Mouse (Mus musculus) macrophage (primary cell): ENCODE measurements at regions not wholly inside any gene's neighbourhood (a gene's known extent, or its start where the extent isn't known, plus 50 kb on each side); places are given as distances from the start of the nearest gene placed in this dataset.
A peak's percentile ranks its signal among the peaks of the same experiment; 100 is the strongest.

Experiments
- H3K27ac ChIP-seq: fragments of 350-480 bp; formaldehyde crosslinking; 2 replicates; pipeline ENCODE4 v1.9.0; 2021
- H3K36me3 ChIP-seq: fragments of 350-480 bp; formaldehyde crosslinking; 2 replicates; pipeline ENCODE4 v1.9.0; 2021; ENCODE audit errors: inconsistent target
- H3K4me3 ChIP-seq: fragments of 350-480 bp; formaldehyde crosslinking; 2 replicates; pipeline ENCODE4 v1.9.0; 2021; ENCODE audit errors: inconsistent target
- H3K79me2 ChIP-seq: fragments of 350-480 bp; formaldehyde crosslinking; 2 replicates; pipeline ENCODE4 v1.9.0; 2021; ENCODE audit errors: inconsistent target
- WGBS: methylation state at CpG from one replicate; pipeline ENCODE4 v1.1.7; 2026; ENCODE audit warnings: inconsistent platforms; ENCODE audit not compliant: missing documents; 5-methylcytosine and 5-hydroxymethylcytosine counted together

GRCm38 (mm10) chr1:184535691-184536090 lies 196.7 kb downstream of the Hlx start:
- H3K4me3 ChIP-seq = no peak overlapping the region
- peak overlapping the region; percentile 97 for H3K27ac ChIP-seq
- no peaks in the 10 kb centered on the region for H3K36me3 ChIP-seq
- H3K79me2 ChIP-seq = no peaks in the 10 kb centered on the region
- WGBS = 7% methylated on average over 3 of the region's 3 CpGs

- H3K36me3 ChIP-seq = no peaks in the 10 kb centered on the region
- no peak overlapping the region for H3K4me3 ChIP-seq
- H3K79me2 ChIP-seq = no peaks in the 10 kb centered on the region
- peak overlapping the region; percentile 97 for H3K27ac ChIP-seq
- 92% methylated on average over 4 of the region's 4 CpGs for WGBS
These were observed 197.9 kb downstream of the Hlx start for GRCm38 (mm10) chr1:184534511-184534910.

- Histone ChIP-seq H3K36me3 (no peaks in the 10 kb centered on the region), H3K27ac (peak overlapping the region; percentile 97; the same call in 1 of the 2 replicates), H3K79me2 (no peaks in the 10 kb centered on the region), H3K4me3 (no peak overlapping the region)
- 62% methylated on average over 5 of the region's 5 CpGs for whole genome bisulfite sequencing
These were observed 198.5 kb downstream of the Hlx start for GRCm38 (mm10) chr1:184533870-184534269.

GRCm38 (mm10) chr1:184532488-184533055 lies 199.8 kb downstream of the Hlx start:
- H3K79me2 ChIP-seq = no peaks in the 10 kb centered on the region
- H3K36me3 ChIP-seq = no peaks in the 10 kb centered on the region
- no peak overlapping the region for H3K4me3 ChIP-seq
- H3K27ac ChIP-seq = no peak overlapping the region
- WGBS = 95% methylated on average over 8 of the region's 8 CpGs

GRCm38 (mm10) chr1:184530606-184531320 lies 201.7 kb downstream of the Hlx start:
- 82% methylated on average over 3 of the region's 3 CpGs for whole genome bisulfite sequencing
- H3K4me3 ChIP-seq = no peak overlapping the region
- H3K79me2 ChIP-seq = no peaks in the 10 kb centered on the region
- H3K36me3 ChIP-seq = no peaks in the 10 kb centered on the region
- 0 out of 2 replicates have a peak overlapping the region, but pooled peaks have one; percentile 27 for H3K27ac ChIP-seq

GRCm38 (mm10) chr1:184525740-184526139 lies 206.7 kb downstream of the Hlx start:
- Histone ChIP-seq H3K36me3 (no peaks in the 10 kb centered on the region), H3K4me3 (no peak overlapping the region), H3K79me2 (no peaks in the 10 kb centered on the region), H3K27ac (no peak overlapping the region)
- WGBS = 98% methylated on average over 4 of the region's 4 CpGs

- no peaks in the 10 kb centered on the region for H3K36me3 ChIP-seq
- 98% methylated on average over 4 of the region's 5 CpGs for WGBS
- no peaks in the 10 kb centered on the region for H3K79me2 ChIP-seq
- no peak overlapping the region for H3K27ac ChIP-seq
- no peak overlapping the region for H3K4me3 ChIP-seq
These were observed 212.9 kb downstream of the Hlx start for GRCm38 (mm10) chr1:184519551-184519950.

- no peaks in the 10 kb centered on the region for H3K36me3 ChIP-seq
- no peaks in the 10 kb centered on the region for H3K79me2 ChIP-seq
- no peak overlapping the region for H3K4me3 ChIP-seq
- 95% methylated on average over 4 of the region's 4 CpGs for WGBS
- H3K27ac ChIP-seq = no peak overlapping the region
These were observed 227.8 kb downstream of the Hlx start for GRCm38 (mm10) chr1:184504663-184505062.

GRCm38 (mm10) chr1:184503827-184504355 lies 228.5 kb downstream of the Hlx start:
- 92% methylated on average over 4 of the region's 4 CpGs for WGBS
- Histone ChIP-seq H3K79me2 (no peaks in the 10 kb centered on the region), H3K36me3 (no peaks in the 10 kb centered on the region), H3K27ac (no peak overlapping the region), H3K4me3 (no peak overlapping the region)

- 99% methylated on average over 5 of the region's 5 CpGs for WGBS
- no peaks in the 10 kb centered on the region for H3K36me3 ChIP-seq
- no peaks in the 10 kb centered on the region for H3K79me2 ChIP-seq
- H3K4me3 ChIP-seq = no peak overlapping the region
- H3K27ac ChIP-seq = no peak overlapping the region
These were observed 231.7 kb downstream of the Hlx start for GRCm38 (mm10) chr1:184500702-184501101.

- Histone ChIP-seq H3K36me3 (no peaks in the 10 kb centered on the region), H3K4me3 (no peak overlapping the region), H3K79me2 (no peaks in the 10 kb centered on the region), H3K27ac (no peak overlapping the region)
- 94% methylated on average over 11 of the region's 11 CpGs for WGBS
These were observed 233.4 kb downstream of the Hlx start for GRCm38 (mm10) chr1:184498909-184499525.

GRCm38 (mm10) chr1:184497007-184497406 lies 235.4 kb downstream of the Hlx start:
- 100% methylated on average over 1 of the region's 1 CpGs for WGBS
- no peaks in the 10 kb centered on the region for H3K36me3 ChIP-seq
- no peak overlapping the region for H3K4me3 ChIP-seq
- H3K27ac ChIP-seq = no peak overlapping the region
- H3K79me2 ChIP-seq = no peaks in the 10 kb centered on the region

GRCm38 (mm10) chr1:184493811-184494210 lies 238.6 kb downstream of the Hlx start:
- Histone ChIP-seq H3K79me2 (no peaks in the 10 kb centered on the region), H3K27ac (no peak overlapping the region), H3K4me3 (no peak overlapping the region), H3K36me3 (no peaks in the 10 kb centered on the region)
- WGBS = 96% methylated on average over 8 of the region's 8 CpGs

- Histone ChIP-seq H3K4me3 (no peak overlapping the region), H3K79me2 (no peaks in the 10 kb centered on the region), H3K36me3 (no peaks in the 10 kb centered on the region), H3K27ac (no peak overlapping the region)
- WGBS = 97% methylated on average over 3 of the region's 3 CpGs
These were observed 240.3 kb downstream of the Hlx start for GRCm38 (mm10) chr1:184492115-184492514.

- H3K4me3 ChIP-seq = no peak overlapping the region
- no peaks in the 10 kb centered on the region for H3K36me3 ChIP-seq
- H3K27ac ChIP-seq = no peak overlapping the region
- H3K79me2 ChIP-seq = no peaks in the 10 kb centered on the region
- 63% methylated on average over 4 of the region's 4 CpGs for WGBS
These were observed 241.2 kb downstream of the Hlx start for GRCm38 (mm10) chr1:184491252-184491651.
